Mouse (Mus musculus) right cerebral cortex, adult 18-20 months (tissue): ENCODE measurements around the gene Macrod2.
A peak's percentile ranks its signal among the peaks of the same experiment; 100 is the strongest.

Experiments
- DNase-seq: peaks from one replicate; pipeline ENCODE4 v3.0.0; 2022; ENCODE audit warnings: mixed read lengths

Macrod2 gene

DNA sequence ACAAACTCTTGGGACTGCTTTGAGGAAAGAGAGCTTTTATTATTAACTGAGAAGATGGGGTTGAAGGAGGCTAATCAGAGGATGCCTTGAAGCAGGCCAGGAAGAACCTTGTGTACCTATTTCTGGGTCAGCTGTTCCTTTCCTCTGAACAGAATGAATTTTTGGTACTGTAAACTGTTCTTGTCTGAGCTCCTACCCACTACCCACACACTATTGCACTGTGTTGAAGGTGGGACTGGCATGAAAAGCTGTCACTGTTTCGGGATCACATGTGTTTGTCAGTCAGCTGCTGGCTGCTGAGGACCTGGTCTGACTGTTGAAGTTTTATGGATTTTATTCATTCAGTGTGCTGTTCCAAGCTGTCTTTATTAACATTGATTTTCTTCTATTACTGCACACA lies 1862.4 kb downstream of the Macrod2 start:
- DNase-seq, result no peak

DNA sequence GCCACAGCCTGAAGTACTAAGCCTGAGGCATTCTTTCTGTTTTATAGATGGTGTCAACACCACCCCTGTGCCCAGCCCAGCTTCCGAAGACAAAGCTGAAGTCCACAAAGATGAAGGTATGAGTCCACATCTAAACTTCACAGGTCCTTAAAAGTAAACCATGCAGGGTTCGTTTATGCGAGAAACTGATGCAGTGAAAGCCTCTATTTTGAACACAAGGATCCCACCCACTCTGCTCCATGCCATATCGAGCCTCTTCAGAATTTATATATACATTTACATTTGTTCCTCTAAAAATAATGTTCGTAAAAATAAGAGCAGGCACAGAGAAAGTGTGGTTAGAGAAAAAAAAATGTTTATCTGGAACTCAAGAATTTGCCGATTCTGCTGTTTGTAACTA lies 1865.9 kb downstream of the Macrod2 start:
- DNase-seq, result no peak

DNA sequence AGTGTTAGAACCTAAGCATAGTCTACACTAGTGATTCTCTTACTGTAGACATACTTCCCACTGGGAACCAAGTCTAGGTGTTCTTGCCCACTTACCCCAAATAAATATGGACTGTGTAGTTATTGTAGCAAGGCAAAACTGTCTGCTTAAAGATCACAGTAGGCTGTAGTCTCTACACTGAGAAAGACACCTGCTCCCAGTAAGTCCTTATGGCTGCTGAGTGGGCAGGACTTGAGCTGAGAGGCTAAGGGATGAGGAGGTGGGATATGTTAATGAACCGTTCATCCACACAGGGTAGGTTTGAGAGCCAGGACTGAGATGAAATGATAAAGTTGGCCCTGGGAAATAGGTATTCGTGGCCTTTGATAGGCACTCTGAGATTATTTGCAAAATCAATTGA lies 1869.6 kb downstream of the Macrod2 start:
- DNase-seq, result no peak

DNA sequence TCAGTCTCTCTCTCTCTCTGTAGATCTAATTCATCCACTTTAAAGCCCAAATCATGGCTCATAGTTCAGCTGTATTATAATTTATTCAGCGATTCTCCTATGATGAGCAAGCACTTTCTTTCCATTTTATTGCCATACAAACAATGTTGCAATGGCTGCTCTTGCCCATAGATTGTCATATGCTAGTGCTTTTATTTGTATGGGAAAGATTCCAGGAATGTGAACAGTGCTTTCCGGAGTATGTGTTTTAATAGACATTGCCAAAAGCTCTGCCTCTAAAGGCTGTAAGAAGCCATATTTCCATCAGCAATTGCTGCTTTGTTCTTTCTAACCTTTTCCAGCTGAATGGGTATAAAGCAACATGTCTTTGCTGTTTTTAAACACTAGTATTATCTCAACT lies 1872.7 kb downstream of the Macrod2 start:
- DNase-seq, result no peak

DNA sequence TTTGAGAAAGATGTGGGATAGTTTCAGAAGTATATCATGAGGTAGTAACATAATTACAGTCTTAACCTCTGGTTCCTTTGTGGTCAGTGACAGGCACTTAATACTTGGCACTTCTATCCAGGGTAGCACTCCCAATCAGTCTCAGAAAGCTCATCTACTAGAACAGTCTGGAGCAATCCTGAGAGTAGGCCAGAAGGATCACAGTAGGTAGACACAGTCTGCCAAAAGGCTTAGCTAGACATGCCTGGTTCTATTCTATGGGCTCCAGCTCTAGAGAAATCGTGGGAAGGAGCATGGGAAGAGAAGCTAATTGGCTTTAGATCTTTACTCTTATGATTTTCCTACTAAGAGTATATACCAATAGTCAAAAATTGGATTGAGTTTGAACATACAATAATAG lies 1891.7 kb downstream of the Macrod2 start:
- DNase-seq, result no peak

DNA sequence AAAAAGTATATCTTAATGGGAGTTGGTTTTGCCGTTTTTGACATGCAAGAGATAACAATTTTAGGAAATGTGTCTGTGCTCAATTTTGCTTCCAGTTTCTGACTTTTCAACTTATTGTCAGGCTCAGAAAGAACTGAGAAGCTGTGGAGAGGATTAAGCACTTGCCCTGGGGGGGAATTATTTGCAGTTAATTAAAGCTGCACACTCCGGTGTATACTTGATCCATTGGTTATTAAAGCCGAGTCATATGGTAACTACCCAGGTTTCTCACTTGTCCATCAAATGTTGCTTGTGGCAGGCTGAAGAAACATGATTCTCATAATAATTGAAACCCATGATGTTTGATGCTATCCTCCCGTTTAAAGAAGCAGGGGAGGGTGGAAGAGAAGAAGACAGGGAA lies 1899.7 kb downstream of the Macrod2 start:
- no peak for DNase-seq

DNA sequence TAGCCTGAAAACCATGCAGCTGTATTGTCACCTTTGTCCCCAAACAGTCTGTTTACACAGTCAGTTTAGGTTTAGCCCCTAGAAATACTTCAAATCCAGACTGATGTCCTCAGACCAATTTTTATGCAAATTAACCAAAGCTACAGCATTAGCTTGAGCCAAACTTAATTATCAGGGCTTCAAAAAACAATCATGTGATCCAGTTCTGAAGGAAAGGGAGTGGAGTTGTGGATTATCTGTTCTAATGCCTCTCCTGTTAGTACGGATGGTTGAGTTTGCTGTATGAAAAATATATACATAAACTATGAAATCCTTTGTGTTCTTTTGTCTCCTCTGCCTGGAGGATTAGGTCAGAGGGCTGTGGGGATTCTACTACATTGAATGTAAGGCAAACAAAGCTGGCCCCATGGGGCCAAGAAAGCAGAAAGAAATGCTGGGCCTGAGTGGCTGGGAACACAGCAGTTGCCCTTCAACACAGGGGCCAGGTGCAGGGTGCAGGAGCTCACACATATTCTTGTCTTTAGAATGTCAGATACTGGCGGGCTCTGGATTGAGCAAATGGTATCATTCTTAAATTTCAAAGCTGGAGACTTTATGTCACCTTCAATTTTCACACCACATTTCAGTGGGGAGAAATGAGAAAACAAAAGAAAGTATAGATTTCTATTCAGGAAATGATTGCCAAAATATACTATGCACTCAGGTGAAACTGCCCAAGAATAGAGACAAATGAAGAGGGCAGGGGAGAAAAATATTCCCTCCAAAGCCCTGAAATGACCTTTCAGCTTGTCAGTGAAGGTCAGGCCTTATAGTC lies 1908.2 kb downstream of the Macrod2 start:
- DNase-seq, result no peak

DNA sequence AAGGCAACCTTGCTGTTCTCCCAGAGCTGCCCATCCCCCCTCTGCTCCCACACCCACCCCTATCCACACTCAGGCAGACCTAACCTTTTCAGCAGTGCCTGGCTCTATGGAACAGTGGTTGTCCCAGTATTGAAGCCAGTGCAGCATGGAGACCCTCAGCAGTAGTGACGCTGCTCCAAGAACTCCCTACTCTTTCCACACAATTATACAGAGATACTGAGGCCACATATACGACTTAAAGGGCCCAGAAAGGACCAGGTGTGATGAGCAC lies 1908.7 kb downstream of the Macrod2 start:
- no peak for DNase-seq

DNA sequence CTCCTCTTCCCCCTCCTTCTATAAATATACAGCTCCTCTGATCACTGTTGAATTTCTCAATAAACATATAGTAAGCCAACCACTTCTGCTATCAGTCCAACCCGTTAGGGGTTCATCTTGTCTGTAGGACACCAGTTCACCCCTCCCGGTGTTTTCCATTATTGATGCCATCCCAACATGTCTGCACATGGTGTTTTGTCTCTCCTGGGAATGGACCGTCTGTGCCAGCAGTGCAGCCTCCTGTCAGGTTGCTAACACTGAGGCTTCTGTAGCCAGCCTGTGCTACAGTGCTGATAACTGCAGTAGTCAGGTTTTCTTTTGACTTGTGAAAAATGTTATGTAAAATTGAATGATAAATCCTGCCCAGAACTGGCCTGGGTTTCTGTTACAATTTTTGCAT lies 1928.0 kb downstream of the Macrod2 start:
- no peak for DNase-seq

DNA sequence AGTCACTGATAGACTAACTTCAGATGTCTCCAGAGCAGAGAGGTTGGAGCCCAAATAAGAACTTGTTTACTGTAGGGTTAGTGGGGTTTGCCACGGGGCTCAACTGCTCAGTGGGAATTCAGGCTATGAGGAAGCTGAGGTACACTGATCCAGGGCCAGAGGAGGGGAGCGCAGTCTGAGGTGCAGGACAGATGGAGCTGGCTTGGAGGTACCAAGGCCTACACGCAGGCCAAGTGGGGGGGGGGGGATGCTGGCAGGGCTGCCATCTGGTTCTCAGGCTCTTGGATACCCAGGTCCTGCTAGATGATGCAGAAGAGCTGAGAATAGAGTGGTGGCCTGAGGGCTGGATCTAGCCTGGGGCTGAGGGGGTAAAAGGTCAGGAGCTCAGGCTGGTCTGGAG lies 1931.6 kb downstream of the Macrod2 start:
- no peak for DNase-seq

DNA sequence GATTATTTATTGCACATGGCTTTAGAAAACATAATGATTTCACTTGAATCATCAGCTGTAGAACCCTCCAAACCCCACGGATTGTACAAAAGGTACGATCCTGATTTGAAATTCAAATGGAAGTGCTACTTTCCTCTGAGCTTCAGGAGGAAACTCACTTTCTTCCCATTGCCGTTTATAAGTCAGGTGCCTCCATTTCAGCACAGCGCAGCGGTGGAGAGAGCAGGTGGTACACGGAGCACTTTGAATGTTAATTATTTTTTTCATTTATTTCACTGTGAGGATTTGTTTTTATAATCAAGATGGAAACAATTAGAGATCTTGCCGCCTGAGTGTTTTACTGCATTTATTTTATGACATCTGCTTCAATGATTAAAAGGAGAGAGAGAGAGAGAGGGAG lies 1934.7 kb downstream of the Macrod2 start:
- DNase-seq, result no peak

DNA sequence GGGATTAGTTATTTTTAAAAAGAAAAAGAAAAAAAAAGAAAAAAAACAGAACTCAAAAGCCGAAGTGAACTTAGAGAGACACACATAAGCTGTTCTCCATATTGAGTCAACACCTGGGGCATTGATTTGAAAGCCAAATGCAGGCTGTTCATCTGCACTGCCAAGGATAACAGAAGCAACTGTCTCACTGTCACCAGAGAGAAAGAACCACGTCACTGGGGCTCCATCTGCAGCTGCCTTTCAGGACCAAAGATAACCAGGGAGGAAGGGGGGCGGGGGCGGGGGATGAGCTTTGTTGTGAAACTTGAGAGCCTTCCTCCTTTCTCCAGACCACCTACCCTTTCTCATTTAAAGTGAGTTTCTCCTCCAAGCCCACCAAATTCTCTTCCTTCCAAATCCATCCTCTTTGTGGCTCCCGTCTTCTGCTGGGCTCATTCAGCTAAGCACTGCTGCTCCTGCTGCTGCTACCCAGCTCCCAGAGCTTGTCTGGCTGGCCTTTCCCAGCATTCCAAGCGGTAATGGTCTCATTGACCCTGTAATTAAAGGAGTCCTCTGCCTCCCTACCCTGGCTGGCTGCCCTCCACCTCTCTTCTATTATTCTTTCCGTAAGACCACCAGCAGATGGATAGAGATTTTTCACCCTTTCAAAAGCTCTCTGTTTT lies 1939.5 kb downstream of the Macrod2 start:
- peak; percentile 52 for DNase-seq

DNA sequence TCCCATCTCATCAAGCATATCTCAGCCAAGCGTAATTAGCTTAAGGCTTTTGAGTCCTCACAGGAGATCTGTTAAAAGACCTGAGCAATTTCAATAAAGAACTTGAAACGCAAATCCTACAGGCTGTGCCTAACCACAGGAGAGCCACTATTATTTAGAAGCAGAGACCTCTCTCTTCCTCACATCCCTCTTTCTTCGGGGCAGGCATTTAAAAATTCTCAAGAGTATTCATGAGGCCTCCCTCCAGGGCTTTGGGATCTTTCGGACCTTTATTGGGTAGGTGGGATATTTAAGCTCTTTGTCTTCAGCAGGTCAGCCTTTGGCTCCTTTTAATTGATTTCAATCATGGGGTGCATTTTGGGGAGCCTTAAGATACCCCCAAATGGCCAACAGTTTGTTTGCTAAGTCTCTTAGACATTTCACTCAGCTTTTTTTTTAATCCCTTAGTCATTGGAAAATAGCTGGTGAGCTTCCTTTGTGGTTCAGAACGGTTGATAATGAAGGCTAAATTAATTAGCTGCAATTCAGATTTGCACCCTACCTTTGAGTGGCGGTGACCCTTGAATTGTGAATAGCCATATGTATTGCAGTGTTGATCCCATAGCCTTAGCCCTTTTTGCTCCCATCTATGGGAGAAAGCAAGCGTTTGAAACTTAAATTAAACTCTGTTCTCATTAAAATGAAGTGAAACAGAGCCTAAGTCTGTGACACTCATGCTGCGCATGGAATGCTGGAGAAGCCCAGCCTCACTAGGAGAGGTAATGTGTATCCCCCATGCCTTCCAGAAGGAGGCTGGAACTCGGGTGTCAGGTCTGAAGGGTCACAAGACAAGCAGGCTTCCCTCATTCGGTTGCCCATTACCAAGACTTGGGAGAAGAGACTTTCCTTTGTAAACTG lies 1940.2 kb downstream of the Macrod2 start:
- no peak for DNase-seq

DNA sequence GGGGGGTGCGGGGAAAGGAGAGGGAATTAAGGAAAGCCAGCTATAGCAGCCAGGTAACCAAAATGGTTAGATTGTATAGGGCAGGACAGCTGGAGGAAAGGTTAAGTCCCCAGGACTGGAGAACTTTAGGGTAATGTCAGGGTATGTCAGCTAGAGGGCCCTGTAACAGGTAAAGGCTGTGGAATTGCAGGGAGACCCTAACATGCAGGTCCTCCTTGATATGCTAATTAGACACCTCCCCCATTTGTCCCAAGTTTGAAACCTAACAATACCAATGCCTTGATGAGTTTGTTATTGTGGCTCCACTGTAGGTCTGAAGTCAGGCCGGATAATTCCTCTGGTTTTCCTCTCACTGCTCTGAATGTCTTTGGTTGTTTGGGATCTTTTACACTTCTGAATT lies 1948.9 kb downstream of the Macrod2 start:
- DNase-seq, result no peak

DNA sequence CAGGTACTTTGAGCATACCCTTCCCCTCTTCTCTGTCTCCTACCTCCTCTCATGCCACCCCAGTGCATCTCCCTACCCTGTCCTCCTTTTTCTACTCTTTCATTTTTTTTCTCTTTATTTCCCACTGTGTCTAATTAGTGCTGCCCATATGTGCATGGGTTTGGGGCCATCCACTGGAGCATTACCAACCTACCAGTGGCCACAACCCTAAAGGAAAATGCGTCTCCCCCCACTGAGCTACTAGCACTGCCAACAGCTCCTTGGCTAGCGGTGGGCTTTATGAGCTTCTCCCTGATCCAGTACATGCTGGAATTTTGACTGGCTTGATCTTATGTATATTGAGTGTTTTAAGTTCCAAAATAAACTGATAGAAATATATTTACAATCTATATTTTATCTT lies 1949.6 kb downstream of the Macrod2 start:
- no peak for DNase-seq

DNA sequence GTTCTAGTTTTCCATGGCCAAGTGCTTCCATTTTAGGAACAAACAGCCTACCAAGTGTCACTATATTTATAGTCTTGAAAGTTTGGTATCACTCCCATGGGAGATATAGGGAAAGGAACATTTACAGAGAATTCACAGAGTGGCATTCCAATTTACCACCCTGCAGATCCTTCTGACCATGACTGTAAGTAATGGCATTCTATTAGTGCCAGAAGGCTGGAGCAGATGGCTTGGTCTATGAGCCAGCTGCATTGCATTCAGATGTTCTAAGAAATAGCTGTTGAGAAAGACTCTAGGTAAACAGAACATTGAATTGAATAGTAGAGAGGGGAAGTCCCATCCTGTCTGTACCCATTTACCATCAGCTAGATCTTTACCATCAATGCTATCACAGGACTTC lies 1954.7 kb downstream of the Macrod2 start:
- no peak for DNase-seq

DNA sequence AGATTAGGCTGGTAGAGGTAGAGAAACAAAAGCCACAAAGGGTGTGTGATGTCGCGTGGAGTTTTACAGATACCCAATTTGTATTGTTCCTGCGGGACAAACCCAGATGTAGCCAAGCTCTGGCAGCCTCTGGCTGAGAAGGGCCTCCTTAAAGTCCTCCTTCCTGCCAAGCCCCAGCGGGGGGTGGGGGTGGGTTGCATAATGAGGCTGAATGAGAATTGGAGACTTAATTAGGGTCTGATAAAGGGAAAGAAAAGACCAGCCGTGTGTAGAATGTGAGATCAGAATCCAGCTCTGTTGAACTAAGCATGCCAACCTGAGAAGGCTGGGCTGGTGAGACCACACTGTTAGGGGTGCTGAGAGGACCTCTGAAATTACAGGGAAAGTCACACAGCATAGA lies 1967.8 kb downstream of the Macrod2 start:
- DNase-seq, result peak; percentile 7

DNA sequence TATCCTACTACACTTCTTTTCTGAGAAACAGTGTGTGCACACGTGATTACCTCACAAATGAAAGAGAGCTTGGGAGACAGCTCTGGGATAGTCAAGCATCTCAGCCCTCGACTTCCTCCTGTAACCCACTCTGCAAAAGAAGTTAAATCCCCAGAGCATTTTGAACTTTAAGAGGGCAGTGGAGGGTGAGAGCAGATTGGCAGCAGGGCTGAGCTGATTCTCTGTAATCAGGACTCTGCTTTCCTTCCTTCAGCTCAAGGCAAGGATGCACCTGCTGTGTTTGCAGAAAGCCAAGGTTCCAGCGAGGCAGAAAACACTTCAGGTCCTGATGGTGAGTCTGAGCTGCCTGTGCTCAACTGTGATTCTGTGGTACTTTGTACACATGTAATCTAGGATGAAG lies 1978.9 kb downstream of the Macrod2 start:
- DNase-seq, result no peak

DNA sequence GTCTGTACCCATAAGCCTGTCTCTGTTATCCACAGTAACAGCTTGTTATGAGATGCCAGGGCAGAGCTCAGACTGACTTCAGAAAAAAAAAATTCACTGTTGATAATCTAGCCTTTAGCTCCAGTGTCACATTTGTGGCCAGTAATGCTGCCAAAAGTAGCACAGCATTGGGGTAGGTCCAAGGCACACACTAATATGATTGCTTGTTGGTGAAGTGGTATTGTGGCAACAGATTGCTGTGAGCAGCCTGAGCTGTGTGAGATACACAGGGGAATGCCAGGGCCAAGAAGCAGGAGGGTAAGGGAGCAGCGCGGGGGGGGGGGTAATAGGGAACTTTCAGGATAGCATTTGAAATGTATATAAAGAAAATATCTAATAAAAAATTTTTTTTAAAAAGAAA lies 1985.5 kb downstream of the Macrod2 start:
- no peak for DNase-seq

DNA sequence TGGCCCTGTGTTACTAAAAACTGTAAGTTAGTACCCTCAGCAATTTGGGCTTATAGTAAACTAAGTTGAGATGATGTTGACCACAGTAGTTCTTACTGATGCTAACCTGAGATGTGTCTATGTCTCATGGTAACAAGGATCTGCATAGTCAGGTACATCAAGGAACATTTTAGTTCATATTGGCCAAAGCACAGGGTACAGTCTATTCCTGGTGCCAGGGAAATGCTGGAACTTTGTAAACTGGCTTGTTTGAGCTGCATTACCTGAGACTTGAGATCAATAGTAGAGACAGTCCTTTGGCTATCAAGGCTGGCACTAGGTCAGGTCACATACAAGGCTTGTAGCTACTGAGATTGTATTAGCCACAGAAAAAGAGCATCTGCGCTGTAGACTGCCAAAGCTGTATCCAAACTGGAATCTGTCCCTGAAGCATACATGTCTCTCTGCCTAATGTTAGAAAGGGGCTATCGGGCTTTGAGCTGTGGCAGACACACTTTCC lies 1986.0 kb downstream of the Macrod2 start:
- DNase-seq, result no peak

DNA sequence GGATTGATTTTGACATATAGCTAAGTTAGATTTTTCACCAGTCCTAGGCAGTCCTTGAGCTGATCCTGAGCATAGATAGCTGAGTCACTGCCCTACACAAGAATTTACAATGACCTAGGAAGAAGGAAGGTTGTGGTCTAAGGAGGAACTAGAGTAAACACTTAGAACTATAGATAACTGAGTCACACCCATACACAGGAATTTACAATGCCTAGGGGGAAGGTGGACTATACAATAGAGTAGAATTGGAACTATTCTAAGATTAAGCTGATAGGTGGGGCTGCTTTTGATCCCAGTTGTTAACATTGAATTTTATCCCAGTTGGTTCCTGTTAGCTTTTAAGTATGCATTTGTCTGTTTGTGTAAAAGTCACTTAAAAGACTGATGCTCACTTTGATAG lies 1998.4 kb downstream of the Macrod2 start:
- DNase-seq, result no peak

DNA sequence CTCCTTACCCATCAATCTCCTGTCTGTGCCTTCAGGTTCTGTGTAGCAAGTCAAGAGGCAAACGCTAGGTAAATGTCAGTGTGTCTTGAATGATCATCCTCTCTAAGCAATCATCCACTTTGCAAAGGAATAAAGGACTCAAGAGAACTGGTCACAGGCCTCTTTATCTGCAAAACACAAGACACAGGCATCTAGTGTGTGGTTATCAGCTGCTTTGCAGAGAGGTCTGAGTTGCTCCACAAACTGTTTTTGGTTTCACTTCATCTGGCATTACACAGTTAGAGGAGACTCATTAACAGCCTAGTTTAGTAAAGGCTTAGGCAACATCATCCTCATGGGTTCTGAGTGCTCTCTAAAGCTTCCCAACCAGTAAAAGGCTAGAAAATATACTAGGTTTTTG lies 2004.4 kb downstream of the Macrod2 start:
- no peak for DNase-seq

DNA sequence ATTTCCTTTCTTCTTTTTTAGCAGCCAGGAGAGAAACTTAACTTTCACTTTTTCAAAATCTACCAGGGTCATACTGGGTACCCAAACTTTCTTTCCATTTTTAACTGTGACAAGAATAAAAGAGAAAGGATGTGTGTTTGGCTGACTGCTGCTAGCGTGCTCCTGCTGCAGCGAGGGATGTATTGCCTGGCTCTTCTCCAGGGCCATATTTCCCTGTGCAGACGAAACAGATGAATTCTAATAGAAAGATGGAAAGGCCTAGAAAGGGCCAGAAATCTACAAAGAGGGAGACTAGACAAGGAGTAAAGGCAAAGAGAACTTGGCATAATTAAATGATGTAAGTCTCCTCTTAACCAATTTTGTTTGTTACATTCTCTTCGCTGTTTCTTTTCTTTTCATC lies 2005.7 kb downstream of the Macrod2 start:
- no peak for DNase-seq

DNA sequence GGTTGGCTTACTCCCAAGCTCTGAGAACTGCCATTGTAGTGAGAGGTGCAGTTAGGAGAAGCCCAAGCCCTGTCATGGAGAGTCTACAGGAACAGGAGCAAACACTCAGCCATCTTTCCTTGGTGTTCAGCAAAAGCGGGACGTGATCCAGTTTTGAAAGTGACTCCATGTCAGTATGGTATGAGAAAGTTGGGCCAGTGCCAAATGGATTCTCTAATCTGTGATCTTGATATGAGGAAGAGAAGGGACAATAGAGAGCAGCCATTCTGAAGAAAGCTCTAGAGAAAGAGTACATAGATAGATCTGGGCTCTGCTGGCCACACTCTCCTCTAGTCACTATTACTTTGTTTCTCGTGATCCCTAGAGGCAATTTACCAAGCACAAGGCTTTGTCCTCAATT lies 2006.2 kb downstream of the Macrod2 start:
- no peak for DNase-seq
